Mouse (Mus musculus) hindbrain, embryonic 11.5 days (tissue): ENCODE data around the gene Zbed4. TPM values are rescaled to one million over a fixed set of nuclear protein-coding genes. Genes with fewer than 3 reads are reported as not detected.

Experiments used
- ATAC-seq: fragments of 200-750 bp; cut with Nextera tagmentation; 2 replicates; pipeline ENCODE4 v1.8.0; 2017; ENCODE audit warnings: mild to moderate bottlenecking, moderate TSS enrichment, moderate library complexity; ENCODE audit not compliant: low FRiP score
- DNase-seq: peaks from one replicate; pipeline ENCODE4 v3.0.0-alpha.2; 2015; ENCODE audit warnings: low spot score
- H3K27ac ChIP-seq: fragments of 300-500 bp; sonication (generic); 2 replicates; pipeline ENCODE4 v1.5.1; 2014; ENCODE audit warnings: mild to moderate bottlenecking, low read depth, low read length
- H3K27me3 ChIP-seq: fragments of 300-500 bp; sonication (generic); 2 replicates; pipeline ENCODE4 v1.6.1; 2014; ENCODE audit warnings: mild to moderate bottlenecking, low read length, moderate library complexity, mixed read lengths; ENCODE audit not compliant: control insufficient read depth, insufficient read depth
- H3K36me3 ChIP-seq: fragments of 300-500 bp; sonication (generic); 2 replicates; pipeline ENCODE4 v1.6.1; 2014; ENCODE audit warnings: mild to moderate bottlenecking, low read length, moderate library complexity, mixed read lengths; ENCODE audit not compliant: control insufficient read depth, insufficient read depth
- H3K4me1 ChIP-seq: fragments of 300-500 bp; sonication (generic); replicated peaks from 2 replicates; pipeline ENCODE4 v1.6.1; 2014; ENCODE audit warnings: low read length, mixed read lengths; ENCODE audit not compliant: control insufficient read depth, insufficient read depth
- H3K4me2 ChIP-seq: fragments of 300-500 bp; sonication (generic); replicated peaks from 2 replicates; pipeline ENCODE4 v1.6.1; 2014; ENCODE audit warnings: mild to moderate bottlenecking, low read depth, low read length
- H3K4me3 ChIP-seq: fragments of 300-500 bp; sonication (generic); 2 replicates; pipeline ENCODE4 v1.5.1; 2014; ENCODE audit warnings: low read depth, low read length
- H3K9ac ChIP-seq: fragments of 300-500 bp; sonication (generic); 2 replicates; pipeline ENCODE4 v1.6.1; 2014; ENCODE audit warnings: low read depth, low read length
- H3K9me3 ChIP-seq: fragments of 300-500 bp; sonication (generic); 2 replicates; pipeline ENCODE4 v1.6.1; 2016; ENCODE audit warnings: low read length; ENCODE audit not compliant: control insufficient read depth
- WGBS: fragments of 180-500 bp; shearing (Covaris S2); extraction: QIAGEN DNeasy Blood & Tissue Kit; methylation state at CpG from one replicate; pipeline ENCODE4 v1.1.7; 2014; 5-methylcytosine and 5-hydroxymethylcytosine counted together
- polyA plus RNA-seq: library from polyadenylated mRNA; unstranded; fragments of >200 nt; fragmentation: Nextera tagmentation; extraction: Ambion mirVana; gene quantifications from 2 replicates; pipeline ENCODE4 v1.2.1, GENCODE M21; 2014

The Zbed4 gene
- polyA plus RNA-seq, 1 experiment from 2014 or later = 38.2 TPM

- ATAC-seq (no peak; the same call in 1 of the 2 replicates), DNase-seq (no peak)
- no peaks in the 10 kb centered on the region for H3K27me3 ChIP-seq
- H3K4me1 ChIP-seq = peaks cover 5% of the 10 kb centered on the region
- peak overlapping the region; percentile 88 for H3K4me3 ChIP-seq
- peaks cover 6% of the 10 kb centered on the region; the same call in 1 of the 2 replicates for H3K36me3 ChIP-seq
- H3K9me3 ChIP-seq = no peaks in the 10 kb centered on the region
- WGBS = 2% methylated on average over 23 of the region's 23 CpGs
- H3K9ac ChIP-seq = peak overlapping the region; percentile 81
- peak overlapping the region; percentile 91 for H3K4me2 ChIP-seq
- 0 out of 2 replicates have a peak overlapping the region, but pooled peaks have one; percentile 30 for H3K27ac ChIP-seq
Observed at GRCm38 (mm10) chr15:88819906-88820303, 68.4 kb downstream of the Zbed4 start.

- H3K27ac ChIP-seq = no peak overlapping the region
- H3K4me3 ChIP-seq = no peak overlapping the region
- peaks cover 5% of the 10 kb centered on the region for H3K4me1 ChIP-seq
- H3K9me3 ChIP-seq = no peaks in the 10 kb centered on the region
- no peak overlapping the region for H3K9ac ChIP-seq
- DNase-seq (no peak), ATAC-seq (no peak)
- peaks cover 8% of the 10 kb centered on the region for H3K36me3 ChIP-seq
- 87% methylated on average over 7 of the region's 7 CpGs for WGBS
- no peak overlapping the region for H3K4me2 ChIP-seq
- no peaks in the 10 kb centered on the region for H3K27me3 ChIP-seq
Observed at GRCm38 (mm10) chr15:88821403-88821802, 69.9 kb downstream of the Zbed4 start.

- Histone ChIP-seq H3K36me3 (peaks cover 8% of the 10 kb centered on the region), H3K4me1 (peaks cover 5% of the 10 kb centered on the region), H3K27ac (no peak overlapping the region), H3K27me3 (no peaks in the 10 kb centered on the region), H3K9ac (no peak overlapping the region), H3K4me2 (no peak overlapping the region), H3K4me3 (no peak overlapping the region), H3K9me3 (no peaks in the 10 kb centered on the region)
- ATAC-seq (no peak), DNase-seq (no peak)
- 95% methylated on average over 7 of the region's 7 CpGs for WGBS
Observed at GRCm38 (mm10) chr15:88822513-88822912, 71.1 kb downstream of the Zbed4 start.

- no peaks in the 10 kb centered on the region for H3K27me3 ChIP-seq
- no peak overlapping the region for H3K9ac ChIP-seq
- 93% methylated on average over 5 of the region's 5 CpGs for WGBS
- H3K36me3 ChIP-seq = peaks cover 8% of the 10 kb centered on the region
- no peak overlapping the region for H3K4me3 ChIP-seq
- no peak overlapping the region for H3K4me2 ChIP-seq
- no peak for ATAC-seq
- H3K4me1 ChIP-seq = peaks cover 5% of the 10 kb centered on the region
- DNase-seq = no peak
- H3K9me3 ChIP-seq = no peaks in the 10 kb centered on the region
- H3K27ac ChIP-seq = no peak overlapping the region
Observed at GRCm38 (mm10) chr15:88823376-88823775, 71.9 kb downstream of the Zbed4 start.

DNA sequence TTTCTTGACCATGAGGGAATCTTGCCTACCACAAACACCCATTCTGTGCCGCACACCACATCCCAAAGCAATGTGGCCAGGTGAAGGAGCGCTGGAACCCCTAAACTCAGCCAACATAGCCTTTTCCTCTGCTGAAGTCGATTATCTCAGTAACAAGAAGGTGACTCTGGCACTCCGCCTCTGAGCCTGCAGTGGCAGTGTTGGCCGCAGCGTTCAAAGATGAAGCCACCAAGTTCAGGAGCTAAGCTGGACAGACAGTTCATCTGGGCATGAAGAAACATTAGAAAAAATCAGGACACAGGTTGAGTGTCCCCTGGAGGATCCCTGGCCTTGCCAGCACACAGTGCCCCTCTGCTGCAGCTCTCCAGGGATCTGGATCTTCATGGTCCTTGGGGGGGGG lies 76.0 kb downstream of the Zbed4 start:
- DNase-seq (no peak), ATAC-seq (no peak)
- H3K27me3 ChIP-seq = no peaks in the 10 kb centered on the region
- no peaks in the 10 kb centered on the region for H3K4me1 ChIP-seq
- H3K4me2 ChIP-seq = no peak overlapping the region
- H3K36me3 ChIP-seq = peaks cover 8% of the 10 kb centered on the region
- no peak overlapping the region for H3K27ac ChIP-seq
- H3K9me3 ChIP-seq = no peaks in the 10 kb centered on the region
- H3K9ac ChIP-seq = no peak overlapping the region
- no peak overlapping the region for H3K4me3 ChIP-seq
- WGBS = 92% methylated on average over 6 of the region's 6 CpGs

- no peaks in the 10 kb centered on the region for H3K4me1 ChIP-seq
- no peaks in the 10 kb centered on the region for H3K9me3 ChIP-seq
- peak; percentile 73 for DNase-seq
- H3K36me3 ChIP-seq = peaks cover 8% of the 10 kb centered on the region
- H3K4me2 ChIP-seq = no peak overlapping the region
- no peak overlapping the region for H3K27ac ChIP-seq
- no peak overlapping the region for H3K9ac ChIP-seq
- no peaks in the 10 kb centered on the region for H3K27me3 ChIP-seq
- no peak overlapping the region for H3K4me3 ChIP-seq
- WGBS = 27% methylated on average over 9 of the region's 9 CpGs
- ATAC-seq = peak; percentile 70
Observed at GRCm38 (mm10) chr15:88827991-88828799, 76.7 kb downstream of the Zbed4 start.

DNA sequence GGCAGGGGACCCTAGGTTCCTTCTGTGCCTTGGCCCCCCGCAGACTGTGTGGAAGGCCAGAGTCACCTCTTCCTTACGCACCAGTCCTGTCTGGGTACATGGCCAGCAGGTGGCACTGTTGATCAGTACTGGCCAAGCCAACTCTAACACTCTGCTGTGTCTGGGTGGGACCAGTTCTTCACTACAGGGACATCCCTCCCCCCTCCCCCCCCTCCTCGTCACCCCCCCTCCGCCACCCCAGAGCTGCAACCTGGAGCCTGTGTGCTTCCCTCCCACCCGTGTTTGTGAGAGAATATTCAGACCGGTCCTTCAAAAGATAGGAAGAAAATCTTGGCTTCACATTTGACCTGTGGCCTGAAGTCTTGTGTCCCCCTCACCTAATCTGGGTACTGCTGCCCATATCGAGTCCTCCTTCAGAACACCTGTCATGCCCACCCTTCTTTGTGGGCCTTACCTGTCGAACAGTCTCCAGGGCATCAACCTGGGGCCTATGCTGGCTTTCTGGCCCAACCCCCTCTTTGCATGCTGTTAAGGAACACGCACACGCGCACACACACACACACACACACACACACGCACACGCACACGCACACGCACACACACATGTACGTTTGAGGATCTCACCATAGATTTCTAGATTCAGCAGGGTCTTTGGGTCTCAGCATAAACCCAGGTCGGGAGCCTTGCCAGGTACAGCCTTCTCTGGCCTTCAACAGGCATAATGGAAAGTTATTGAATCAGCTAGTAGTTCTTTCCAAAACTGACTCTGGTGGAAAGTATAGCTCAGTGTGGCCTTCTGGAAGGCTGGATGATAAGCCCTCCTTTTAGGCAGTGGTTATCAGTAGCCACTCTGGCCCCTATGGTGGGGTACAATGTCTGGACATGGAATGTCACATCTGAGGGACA lies 77.6 kb downstream of the Zbed4 start:
- WGBS = 64% methylated on average over 15 of the region's 17 CpGs
- H3K4me1 ChIP-seq = no peaks in the 10 kb centered on the region
- H3K27ac ChIP-seq = no peak overlapping the region
- no peak overlapping the region for H3K4me3 ChIP-seq
- no peaks in the 10 kb centered on the region for H3K27me3 ChIP-seq
- H3K9ac ChIP-seq = no peak overlapping the region
- peaks cover 3% of the 10 kb centered on the region; the same call in 1 of the 2 replicates for H3K36me3 ChIP-seq
- H3K4me2 ChIP-seq = no peak overlapping the region
- H3K9me3 ChIP-seq = no peaks in the 10 kb centered on the region
- ATAC-seq (peak; percentile 93), DNase-seq (peak; percentile 93)

DNA sequence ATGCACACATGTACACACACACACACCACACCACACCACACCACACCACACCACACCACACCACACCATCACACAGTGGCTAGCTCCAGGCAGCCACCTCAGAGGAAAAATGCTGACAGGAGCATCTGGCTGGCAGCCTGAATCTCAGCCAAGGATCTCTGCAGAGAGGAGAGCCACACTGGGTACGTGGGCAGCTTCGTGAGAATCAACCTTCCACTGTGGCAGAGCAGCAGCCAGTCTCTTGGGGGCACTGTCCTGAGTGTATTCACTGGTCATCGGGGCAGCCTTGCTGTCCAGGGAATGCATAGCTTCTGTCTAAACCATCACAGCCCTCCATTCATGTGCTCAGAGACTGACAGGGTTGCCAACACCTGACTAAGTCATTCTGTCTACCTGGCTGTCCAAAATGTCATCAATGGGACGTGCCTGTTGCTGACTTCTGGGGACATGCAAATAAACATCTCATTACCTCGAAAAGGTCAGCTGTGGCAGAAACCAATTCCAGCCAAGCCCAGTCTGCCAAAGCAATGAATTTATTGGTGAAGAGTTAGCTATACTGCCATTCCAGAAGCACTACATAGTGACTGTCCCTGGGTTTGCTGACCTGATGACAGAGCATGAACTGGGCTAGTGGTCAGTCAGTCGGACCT lies 78.5 kb downstream of the Zbed4 start:
- DNase-seq (no peak), ATAC-seq (no peak)
- H3K9me3 ChIP-seq = no peaks in the 10 kb centered on the region
- peaks cover 2% of the 10 kb centered on the region; the same call in 1 of the 2 replicates for H3K36me3 ChIP-seq
- H3K4me3 ChIP-seq = no peak overlapping the region
- no peaks in the 10 kb centered on the region for H3K4me1 ChIP-seq
- WGBS = 80% methylated on average over 6 of the region's 6 CpGs
- no peak overlapping the region for H3K9ac ChIP-seq
- H3K27ac ChIP-seq = no peak overlapping the region
- H3K4me2 ChIP-seq = no peak overlapping the region
- no peaks in the 10 kb centered on the region for H3K27me3 ChIP-seq
